Mouse (Mus musculus) kidney, embryonic 14.5 days (tissue): ENCODE measurements around the gene Sox5. TPM values are rescaled to one million over a fixed set of nuclear protein-coding genes. Genes with fewer than 3 reads are reported as not detected.
A peak's percentile ranks its signal among the peaks of the same experiment; 100 is the strongest.

Experiments
- ATAC-seq: fragments of 200-750 bp; cut with Nextera tagmentation; 2 replicates; pipeline ENCODE4 v1.8.0; 2017; ENCODE audit warnings: moderate number of reproducible peaks, mild to moderate bottlenecking, moderate TSS enrichment, moderate library complexity; ENCODE audit not compliant: low FRiP score, low TSS enrichment
- H3K27ac ChIP-seq: fragments of 300-500 bp; sonication (generic); 2 replicates; pipeline ENCODE4 v1.5.1; 2014; ENCODE audit warnings: low read depth, mild to moderate bottlenecking, low read length, moderate library complexity, mixed read lengths
- H3K27me3 ChIP-seq: fragments of 300-500 bp; sonication (generic); 2 replicates; pipeline ENCODE4 v1.6.1; 2014; ENCODE audit warnings: mild to moderate bottlenecking, low read length; ENCODE audit not compliant: control insufficient read depth, insufficient read depth
- H3K36me3 ChIP-seq: fragments of 300-500 bp; sonication (generic); 2 replicates; pipeline ENCODE4 v1.6.1; 2014; ENCODE audit warnings: low read length, mixed read lengths; ENCODE audit not compliant: control insufficient read depth, insufficient read depth
- H3K4me1 ChIP-seq: fragments of 300-500 bp; sonication (generic); 2 replicates; pipeline ENCODE4 v1.6.1; 2014; ENCODE audit warnings: low read length, mixed read lengths; ENCODE audit not compliant: control insufficient read depth, insufficient read depth
- H3K4me2 ChIP-seq: fragments of 300-500 bp; sonication (generic); replicated peaks from 2 replicates; pipeline ENCODE4 v1.6.1; 2014; ENCODE audit warnings: low read depth, mild to moderate bottlenecking, low read length
- H3K4me3 ChIP-seq: fragments of 300-500 bp; sonication (generic); 2 replicates; pipeline ENCODE4 v1.5.1; 2014; ENCODE audit warnings: mild to moderate bottlenecking, low read length
- H3K9ac ChIP-seq: fragments of 300-500 bp; sonication (generic); 2 replicates; pipeline ENCODE4 v1.6.1; 2014; ENCODE audit warnings: low read depth, mild to moderate bottlenecking, low read length, moderate library complexity
- H3K9me3 ChIP-seq: fragments of 300-500 bp; sonication (generic); 2 replicates; pipeline ENCODE4 v1.6.1; 2016; ENCODE audit warnings: low read length; ENCODE audit not compliant: control insufficient read depth
- WGBS: fragments of 180-500 bp; shearing (Covaris S2); extraction: QIAGEN DNeasy Blood & Tissue Kit; methylation state at CpG from one replicate; pipeline ENCODE4 v1.1.7; 2014; 5-methylcytosine and 5-hydroxymethylcytosine counted together
- polyA plus RNA-seq: library from polyadenylated mRNA; unstranded; fragments of >200 nt; fragmentation: Nextera tagmentation; extraction: Ambion mirVana; gene quantifications from 2 replicates; pipeline ENCODE4 v1.2.1, GENCODE M21; 2014

The Sox5 gene
- polyA plus RNA-seq, 1 experiment from 2014 or later = 13.0 TPM

DNA sequence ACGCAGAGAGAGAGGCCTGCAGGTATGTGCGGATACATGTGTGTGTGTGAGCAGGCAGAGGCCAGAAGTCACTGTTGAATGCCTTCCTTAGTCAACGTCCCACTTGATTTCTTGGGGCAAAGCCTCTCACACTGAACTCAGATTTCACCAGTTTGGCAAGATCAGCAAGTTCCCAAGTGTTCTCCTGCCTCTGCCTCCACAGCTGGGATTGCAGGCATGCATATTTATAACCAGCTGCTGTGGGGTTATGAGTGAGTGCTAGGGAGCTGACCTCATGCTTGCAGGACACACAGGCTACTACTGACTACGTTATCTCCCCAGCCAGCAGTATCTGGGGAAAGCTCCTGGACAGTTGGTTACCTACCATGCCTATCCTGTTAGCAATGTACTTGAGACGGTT is 139.9 kb downstream of the Sox5 start:
- H3K27ac ChIP-seq = no peak overlapping the region
- H3K4me1 ChIP-seq = no peaks in the 10 kb centered on the region
- H3K4me3 ChIP-seq = no peak overlapping the region
- H3K9ac ChIP-seq = no peak overlapping the region
- H3K4me2 ChIP-seq = no peak overlapping the region
- 58% methylated on average over 5 of the region's 5 CpGs for WGBS
- no peaks in the 10 kb centered on the region for H3K9me3 ChIP-seq
- no peak for ATAC-seq
- no peaks in the 10 kb centered on the region for H3K36me3 ChIP-seq
- H3K27me3 ChIP-seq = no peaks in the 10 kb centered on the region

DNA sequence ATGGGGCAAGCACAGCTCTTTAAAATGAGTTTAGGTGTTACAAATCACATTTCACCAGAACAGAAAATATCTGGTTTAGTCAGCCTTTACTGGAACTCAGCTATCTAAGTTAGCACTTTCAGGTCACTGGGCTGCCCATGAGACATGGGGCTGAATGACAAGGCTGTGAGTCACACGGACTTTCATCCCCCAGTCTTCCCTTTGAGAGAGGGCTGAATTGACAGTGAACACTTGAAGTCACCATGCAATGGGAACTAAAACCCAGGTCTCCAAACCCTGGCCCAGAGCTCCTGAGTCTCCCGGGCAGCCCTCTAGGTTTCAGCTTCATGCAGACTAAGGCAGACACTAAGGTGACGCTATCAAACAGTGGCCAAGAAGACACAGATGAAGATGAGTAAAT is 141.2 kb downstream of the Sox5 start:
- no peak overlapping the region for H3K4me3 ChIP-seq
- H3K9me3 ChIP-seq = no peaks in the 10 kb centered on the region
- no peaks in the 10 kb centered on the region for H3K4me1 ChIP-seq
- H3K27me3 ChIP-seq = no peaks in the 10 kb centered on the region
- WGBS = 90% methylated on average over 3 of the region's 3 CpGs
- ATAC-seq = no peak
- no peak overlapping the region for H3K27ac ChIP-seq
- H3K4me2 ChIP-seq = no peak overlapping the region
- no peaks in the 10 kb centered on the region for H3K36me3 ChIP-seq
- H3K9ac ChIP-seq = no peak overlapping the region

DNA sequence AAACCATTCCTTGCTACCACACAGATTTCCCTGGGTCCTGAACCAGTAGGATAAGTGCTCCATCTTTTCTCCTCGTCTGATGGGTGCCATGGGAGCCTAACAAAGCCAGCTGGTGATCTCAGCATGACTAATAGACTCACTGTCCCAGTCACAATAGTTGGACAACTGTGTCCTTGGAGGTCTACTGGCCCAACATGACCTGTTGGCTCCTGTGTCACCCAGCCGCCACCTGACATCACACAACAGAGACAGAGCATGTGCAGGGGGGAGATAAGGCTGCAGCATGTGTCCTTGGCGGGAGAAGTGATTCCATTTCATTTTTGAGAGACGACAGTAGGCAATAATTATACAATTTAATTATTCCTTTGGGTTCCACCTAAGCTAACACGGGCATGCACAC is 143.2 kb downstream of the Sox5 start:
- H3K9me3 ChIP-seq = no peaks in the 10 kb centered on the region
- H3K36me3 ChIP-seq = no peaks in the 10 kb centered on the region
- ATAC-seq = no peak
- no peaks in the 10 kb centered on the region for H3K27me3 ChIP-seq
- H3K27ac ChIP-seq = no peak overlapping the region
- no peak overlapping the region for H3K4me2 ChIP-seq
- no peak overlapping the region for H3K9ac ChIP-seq
- no peaks in the 10 kb centered on the region for H3K4me1 ChIP-seq
- H3K4me3 ChIP-seq = no peak overlapping the region
- 82% methylated on average over 5 of the region's 5 CpGs for WGBS

DNA sequence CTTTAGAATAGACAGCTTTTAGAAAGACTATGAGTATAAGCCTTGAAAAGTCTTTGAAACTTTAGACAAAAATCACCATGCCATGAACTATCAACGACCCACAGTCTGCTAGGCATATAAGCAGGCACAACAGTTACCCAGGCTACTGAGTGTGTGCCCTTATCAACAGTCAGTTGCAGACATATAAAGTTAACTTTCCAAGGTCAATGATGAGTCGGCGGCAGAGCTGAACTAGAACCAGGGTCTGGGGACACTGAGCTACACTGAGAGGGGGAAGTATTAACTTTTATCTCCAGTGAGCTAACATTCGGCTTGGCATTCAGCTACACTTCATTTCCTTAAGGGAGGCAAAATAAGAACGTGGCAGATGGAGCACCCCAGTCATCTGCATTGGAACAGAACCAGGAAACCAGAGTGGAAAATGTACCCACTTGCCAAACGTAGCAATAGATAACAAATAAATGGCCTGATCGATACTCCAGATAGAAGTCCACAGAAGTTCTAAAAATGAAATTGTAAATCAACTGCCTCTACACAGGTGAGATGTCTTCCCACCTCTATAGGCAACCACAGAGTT is 154.2 kb downstream of the Sox5 start:
- Histone ChIP-seq H3K4me2 (no peak overlapping the region), H3K36me3 (no peaks in the 10 kb centered on the region), H3K4me1 (no peaks in the 10 kb centered on the region), H3K9me3 (no peaks in the 10 kb centered on the region), H3K27me3 (no peaks in the 10 kb centered on the region), H3K9ac (no peak overlapping the region), H3K27ac (no peak overlapping the region), H3K4me3 (no peak overlapping the region)
- 86% methylated on average over 7 of the region's 7 CpGs for WGBS
- no peak for ATAC-seq

DNA sequence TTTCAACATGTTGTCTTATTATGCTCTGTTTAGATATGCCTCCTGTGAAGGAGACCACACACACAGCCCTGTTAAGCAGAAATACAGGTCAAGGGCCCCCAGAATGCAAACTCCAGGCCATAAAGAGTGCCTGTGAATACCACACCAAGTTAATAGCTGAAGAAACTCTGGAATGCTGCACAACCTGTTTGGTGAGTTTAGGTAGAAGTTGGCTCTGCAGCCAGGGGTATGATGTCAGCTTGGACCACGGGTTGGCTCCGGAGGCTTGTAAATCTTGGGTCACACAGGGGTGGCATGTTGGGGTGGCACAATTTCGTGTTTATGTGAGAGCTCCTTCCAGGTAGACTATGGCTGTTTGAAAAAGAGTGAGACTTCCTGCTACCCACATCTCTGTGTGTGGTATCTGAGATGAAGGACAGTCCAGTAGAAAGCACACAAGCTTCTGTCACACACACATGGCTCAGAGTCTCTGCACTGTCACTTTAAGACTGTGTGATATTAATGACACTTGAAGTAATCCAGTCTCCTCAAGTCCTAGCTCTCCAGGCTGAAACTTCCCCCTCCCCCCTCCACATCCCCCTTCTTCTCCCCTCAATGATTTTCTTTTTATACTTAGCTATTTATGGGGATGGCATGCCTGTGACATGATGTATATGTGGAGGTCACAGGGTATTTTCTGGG is 160.5 kb downstream of the Sox5 start:
- Histone ChIP-seq H3K4me2 (no peak overlapping the region), H3K27me3 (no peaks in the 10 kb centered on the region), H3K36me3 (no peaks in the 10 kb centered on the region), H3K9ac (no peak overlapping the region), H3K4me3 (no peak overlapping the region), H3K9me3 (no peaks in the 10 kb centered on the region), H3K27ac (peak overlapping the region; percentile 69), H3K4me1 (no peaks in the 10 kb centered on the region)
- WGBS = 41% methylated on average over 3 of the region's 3 CpGs
- peak; percentile 87 for ATAC-seq

DNA sequence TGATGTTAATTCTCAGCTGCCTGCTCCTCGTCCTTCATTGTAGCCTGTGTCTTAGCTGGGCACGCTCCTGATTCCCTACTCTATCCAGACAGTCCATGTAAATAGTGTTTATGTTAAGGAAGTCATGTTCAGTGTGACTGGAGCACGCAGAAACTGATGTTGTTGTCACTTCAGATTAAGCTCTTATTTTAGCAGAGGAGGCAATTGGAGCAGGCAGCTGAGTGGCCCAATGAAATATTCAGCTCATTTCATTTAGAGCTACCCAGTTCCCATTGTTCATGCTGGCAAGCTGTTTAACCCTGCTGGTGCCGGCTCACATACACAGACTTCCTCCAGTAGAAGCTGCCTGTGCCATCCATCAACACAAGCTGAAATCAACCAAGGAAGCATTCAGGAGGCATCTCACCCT is 170.4 kb downstream of the Sox5 start:
- no peak for ATAC-seq
- H3K36me3 ChIP-seq = no peaks in the 10 kb centered on the region
- H3K4me1 ChIP-seq = no peaks in the 10 kb centered on the region
- no peaks in the 10 kb centered on the region for H3K27me3 ChIP-seq
- H3K4me2 ChIP-seq = no peak overlapping the region
- H3K4me3 ChIP-seq = no peak overlapping the region
- H3K9ac ChIP-seq = no peak overlapping the region
- no peaks in the 10 kb centered on the region for H3K9me3 ChIP-seq
- WGBS = 64% methylated on average over 4 of the region's 4 CpGs
- no peak overlapping the region for H3K27ac ChIP-seq

DNA sequence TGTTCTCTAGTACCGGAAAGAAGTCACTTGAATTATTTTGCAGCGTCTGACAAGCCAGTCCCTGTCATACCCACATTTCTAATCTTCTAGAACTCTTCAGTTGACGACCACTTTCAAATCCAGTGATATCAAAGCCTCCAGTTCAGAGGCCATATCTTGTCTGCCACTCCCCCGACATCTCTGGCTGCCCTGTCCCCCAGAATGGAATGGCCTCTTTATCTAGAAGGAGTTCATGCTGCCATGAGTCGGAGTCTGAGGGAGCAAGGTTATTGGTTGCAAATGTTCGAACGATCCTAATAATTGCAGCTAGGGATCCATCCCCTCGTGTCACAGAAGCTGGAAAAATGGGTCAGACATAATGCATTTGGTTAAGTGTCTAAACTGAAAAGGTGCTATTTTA is 170.9 kb downstream of the Sox5 start:
- no peaks in the 10 kb centered on the region for H3K27me3 ChIP-seq
- no peaks in the 10 kb centered on the region for H3K36me3 ChIP-seq
- ATAC-seq = no peak
- no peak overlapping the region for H3K4me3 ChIP-seq
- no peak overlapping the region for H3K9ac ChIP-seq
- no peak overlapping the region for H3K27ac ChIP-seq
- 73% methylated on average over 8 of the region's 8 CpGs for WGBS
- no peak overlapping the region for H3K4me2 ChIP-seq
- no peaks in the 10 kb centered on the region for H3K4me1 ChIP-seq
- no peaks in the 10 kb centered on the region for H3K9me3 ChIP-seq

DNA sequence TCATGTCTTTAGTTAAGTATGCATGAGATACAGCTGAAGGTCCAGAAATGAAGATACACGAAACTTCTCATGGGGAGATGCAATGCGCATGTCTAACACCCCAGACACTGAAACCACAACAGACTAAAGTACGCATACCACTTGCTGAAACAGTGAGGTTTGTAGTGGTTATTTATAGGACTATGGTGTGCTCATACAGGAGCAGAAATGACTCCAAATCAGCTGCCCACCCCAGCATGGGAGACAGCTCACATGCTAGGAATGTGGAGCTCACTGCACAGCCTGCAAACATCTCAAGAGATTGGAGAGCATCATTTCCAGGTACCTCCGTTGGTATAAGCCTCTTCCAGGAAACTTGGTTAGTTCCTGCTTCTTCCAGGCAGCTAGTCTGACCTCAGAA is 178.9 kb downstream of the Sox5 start:
- no peak overlapping the region for H3K27ac ChIP-seq
- H3K4me3 ChIP-seq = no peak overlapping the region
- H3K9ac ChIP-seq = no peak overlapping the region
- WGBS = 92% methylated on average over 4 of the region's 4 CpGs
- no peaks in the 10 kb centered on the region for H3K36me3 ChIP-seq
- H3K4me1 ChIP-seq = peaks cover 5% of the 10 kb centered on the region; the same call in 1 of the 2 replicates
- no peak overlapping the region for H3K4me2 ChIP-seq
- no peaks in the 10 kb centered on the region for H3K27me3 ChIP-seq
- H3K9me3 ChIP-seq = no peaks in the 10 kb centered on the region; the same call in 1 of the 2 replicates
- no peak for ATAC-seq

DNA sequence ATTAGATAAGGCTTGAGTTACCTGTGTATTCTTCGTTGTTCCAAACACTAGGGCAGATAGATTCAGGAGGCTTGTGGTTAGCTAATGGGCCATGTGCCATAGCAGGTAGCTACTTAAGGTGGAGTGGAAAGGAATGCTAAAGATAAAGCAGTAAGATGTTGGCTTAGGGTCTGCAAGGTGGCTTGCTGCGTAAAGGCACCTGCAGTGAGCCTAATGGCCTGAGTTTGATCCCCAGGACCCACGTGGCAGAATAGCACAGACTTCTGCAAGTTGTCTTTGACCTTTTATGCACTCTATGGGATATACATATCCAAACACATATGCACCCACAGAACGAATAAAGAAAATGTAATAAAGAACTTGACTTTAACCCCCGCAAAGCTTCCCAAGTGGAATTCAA is 181.4 kb downstream of the Sox5 start:
- no peak for ATAC-seq
- WGBS = 80% methylated on average over 5 of the region's 5 CpGs
- peaks cover 18% of the 10 kb centered on the region; the same call in 1 of the 2 replicates for H3K4me1 ChIP-seq

More for the DNA sequence above, 181.4 kb downstream of the Sox5 start:
- Histone ChIP-seq H3K27ac (no peak overlapping the region), H3K9me3 (no peaks in the 10 kb centered on the region; the same call in 1 of the 2 replicates), H3K9ac (no peak overlapping the region), H3K4me3 (no peak overlapping the region), H3K27me3 (no peaks in the 10 kb centered on the region), H3K4me2 (no peak overlapping the region), H3K36me3 (no peaks in the 10 kb centered on the region)
